Mouse (Mus musculus) kidney, postnatal 10 days (tissue): ENCODE measurements at regions not wholly inside any gene's neighbourhood (a gene's known extent, or its start where the extent isn't known, plus 50 kb on each side); places are given as distances from the start of the nearest gene placed in this dataset.

Source experiments
- DNase-seq: peaks from one replicate; pipeline ENCODE4 v3.0.0; 2021; ENCODE audit warnings: mixed read lengths

GRCm38 (mm10) chr9:122568691-122569441 is 178.3 kb upstream of the Topaz1 start:
- DNase-seq = peak; percentile 17

- no peak for DNase-seq
Measured at GRCm38 (mm10) chr9:122569511-122570455, 177.4 kb upstream of the Topaz1 start.

GRCm38 (mm10) chr9:122571001-122571400 is 176.1 kb upstream of the Topaz1 start:
- no peak for DNase-seq

GRCm38 (mm10) chr9:122571402-122572059 is 175.6 kb upstream of the Topaz1 start:
- DNase-seq = no peak

GRCm38 (mm10) chr9:122572060-122572835 is 174.9 kb upstream of the Topaz1 start:
- peak; percentile 60 for DNase-seq

- DNase-seq = no peak
Measured at GRCm38 (mm10) chr9:122572836-122573267, 174.3 kb upstream of the Topaz1 start.

- DNase-seq = no peak
Measured at GRCm38 (mm10) chr9:122585228-122585627, 161.9 kb upstream of the Topaz1 start.

- DNase-seq = no peak
Measured at GRCm38 (mm10) chr9:122586421-122586820, 160.7 kb upstream of the Topaz1 start.

- no peak for DNase-seq
Measured at GRCm38 (mm10) chr9:122586986-122587385, 160.2 kb upstream of the Topaz1 start.

- DNase-seq = no peak
Measured at GRCm38 (mm10) chr9:122588246-122588645, 158.9 kb upstream of the Topaz1 start.

GRCm38 (mm10) chr9:122592820-122593615 is 154.1 kb upstream of the Topaz1 start:
- DNase-seq = no peak

GRCm38 (mm10) chr9:122595120-122595943 is 151.8 kb upstream of the Topaz1 start:
- DNase-seq = no peak

GRCm38 (mm10) chr9:122603106-122603505 is 144.0 kb upstream of the Topaz1 start:
- DNase-seq = no peak

- DNase-seq = no peak
Measured at GRCm38 (mm10) chr9:122609616-122610015, 137.5 kb upstream of the Topaz1 start.

GRCm38 (mm10) chr9:122610918-122611317 is 136.2 kb upstream of the Topaz1 start:
- DNase-seq = no peak

- no peak for DNase-seq
Measured at GRCm38 (mm10) chr9:122614579-122615252, 132.4 kb upstream of the Topaz1 start.

GRCm38 (mm10) chr9:122615351-122615750 is 131.8 kb upstream of the Topaz1 start:
- DNase-seq = peak; percentile 60

GRCm38 (mm10) chr9:122617793-122618192 is 129.4 kb upstream of the Topaz1 start:
- DNase-seq = no peak

GRCm38 (mm10) chr9:122625081-122625480 is 122.1 kb upstream of the Topaz1 start:
- no peak for DNase-seq

- DNase-seq = no peak
Measured at GRCm38 (mm10) chr9:122626346-122626745, 120.8 kb upstream of the Topaz1 start.
